25 mouse cellular contexts compared by ENCODE assay signal in the genomic region with DNA sequence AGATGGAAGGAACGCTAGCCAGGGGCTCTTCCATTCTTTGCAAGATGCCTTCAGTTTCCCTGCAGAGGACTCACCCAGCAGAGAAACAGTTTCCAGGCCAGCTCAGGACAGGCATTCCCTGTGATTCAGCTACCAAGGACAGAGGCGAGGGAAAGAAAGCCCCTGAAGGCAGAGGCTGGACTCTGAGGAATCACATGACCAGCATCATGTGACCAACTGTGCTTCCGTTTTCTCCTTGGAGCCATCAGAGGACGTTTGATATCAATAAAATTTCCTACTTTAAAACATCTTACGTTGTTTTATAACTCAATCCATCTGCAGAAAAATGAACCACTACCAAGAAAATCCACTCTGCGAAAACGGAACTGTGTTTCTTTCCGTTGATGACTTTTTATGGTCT. TPM values are rescaled to one million over a fixed set of nuclear protein-coding genes. Genes with fewer than 3 reads are reported as not detected.
A peak's percentile ranks its signal among the peaks of the same experiment; 100 is the strongest.
DNase-seq lines count a peak whose midpoint lies in the region; TF ChIP-seq lines count a peak whose summit lies in the region.
"Had no signal": no experiment of that assay in that cellular context is flagged by ENCODE, and none has a peak within 500 bp of the region (broad histone marks: within the 10 kb centered on the region; RNA-seq: fewer than 3 reads in every experiment).

No protein-coding gene starts in this region.

- no peak overlapping the region for H3K27ac ChIP-seq in MEL (ENCODE audit: control insufficient read depth, low read depth, low read length)
- H3K27ac ChIP-seq: embryonic facial prominence, embryonic 13.5 days; forebrain, embryonic 13.5 days; heart, embryonic 15.5 days; hindbrain, embryonic 14.5 days; hindbrain, postnatal 0 days had no signal

- H3K79me2 ChIP-seq in C2C12 (ENCODE audit: control insufficient read depth, insufficient read depth) (no peaks in the 10 kb centered on the region), MEL (ENCODE audit: control insufficient read depth, insufficient read depth, low read length, poor library complexity) (no peaks in the 10 kb centered on the region)

- TF ChIP-seq CTCF in C2C12 (IDR thresholded peaks at IDR 0.05; ENCODE audit: control insufficient read depth, insufficient read depth, insufficient read length) (no peak), MEL (IDR thresholded peaks at IDR 0.05 in 2 of 3, conservative IDR thresholded peaks at IDR 0.05 in 1 of 3; ENCODE audit: control insufficient read depth in 1 of 3, insufficient read depth in 1 of 3, low read depth in 2 of 3, low read length in 3 of 3, poor library complexity in 1 of 3, severe bottlenecking in 1 of 3) (no peak)

- H3K27me3 ChIP-seq in C2C12 (ENCODE audit: control insufficient read depth, insufficient read depth, insufficient read length) (no peaks in the 10 kb centered on the region), MEL (ENCODE audit: control insufficient read depth in 1 of 2, insufficient read depth in 2 of 2, low read length in 2 of 2) (no peaks in the 10 kb centered on the region)
- H3K27me3 ChIP-seq: embryonic facial prominence, embryonic 13.5 days; forebrain, embryonic 13.5 days; heart, embryonic 12.5 days; heart, embryonic 15.5 days had no signal

- TF ChIP-seq EP300 in MEL (IDR thresholded peaks at IDR 0.05; ENCODE audit: low read depth in 1 of 2, low read length in 2 of 2), result no peak

- H3K4me3 ChIP-seq in C2C12 (ENCODE audit: insufficient read depth, poor library complexity, severe bottlenecking), result no peak overlapping the region
- no peak overlapping the region for H3K4me3 ChIP-seq in MEL (ENCODE audit: control insufficient read depth in 1 of 2, insufficient read depth in 1 of 2, low read depth in 2 of 2, low read length in 2 of 2)
- H3K4me3 ChIP-seq: embryonic facial prominence, embryonic 13.5 days; erythroblast, embryonic 14.5 days; forebrain, embryonic 13.5 days; heart, embryonic 12.5 days; heart, embryonic 15.5 days had no signal

- H3ac ChIP-seq in C2C12 (ENCODE audit: control insufficient read depth, insufficient read length, low read depth), result no peak overlapping the region

- DNase-seq in 3T3-L1 (ENCODE audit: low read depth, low spot score) (peak; percentile 7), MEL (ENCODE audit: low read depth, low spot score) (no peak), ZHBTc4 (ENCODE audit: low read depth, low spot score) (peak; percentile 26)
- DNase-seq in thymus, postnatal 25 days, result no peak
- no peak for DNase-seq in layer of hippocampus, postnatal 36 days
- DNase-seq in testis, postnatal 10 days (ENCODE audit: low spot score), result no peak
- DNase-seq: adrenal gland, postnatal 10 days; adrenal gland, postnatal 36 days; cerebellum, adult 18-20 months; cerebellum, adult 9-10 months; cerebellum, postnatal 14 days; gastrocnemius, postnatal 14 days; heart, adult 18-20 months; heart, postnatal 10 days; heart, postnatal 4 days; kidney, adult 18-20 months had no signal

- TF ChIP-seq POLR2A in MEL (IDR thresholded peaks at IDR 0.05; ENCODE audit: control insufficient read depth in 1 of 2, insufficient read depth in 1 of 2, low read depth in 1 of 2, low read length in 2 of 2, poor library complexity in 1 of 2), result no peak

- no peak for TF ChIP-seq RAD21 in MEL (IDR thresholded peaks at IDR 0.05; ENCODE audit: low read depth, low read length)

- H3K36me3 ChIP-seq in C2C12 (ENCODE audit: control insufficient read depth, insufficient read depth), result no peaks in the 10 kb centered on the region
- H3K36me3 ChIP-seq in MEL (ENCODE audit: control insufficient read depth in 1 of 2, insufficient read depth in 2 of 2, low read length in 2 of 2), result no peaks in the 10 kb centered on the region
- H3K36me3 ChIP-seq: embryonic facial prominence, embryonic 13.5 days; heart, embryonic 12.5 days; heart, embryonic 15.5 days had no signal

- no peaks in the 10 kb centered on the region for H3K9me3 ChIP-seq in MEL (replicated peaks; ENCODE audit: insufficient read depth, low read length)
- H3K9me3 ChIP-seq: embryonic facial prominence, embryonic 13.5 days; forebrain, embryonic 13.5 days; heart, embryonic 12.5 days; heart, embryonic 15.5 days had no signal

- no peaks in the 10 kb centered on the region for H3K79me3 ChIP-seq in C2C12 (ENCODE audit: low read depth)

- no peak overlapping the region for H3K9ac ChIP-seq in MEL (ENCODE audit: control insufficient read depth, low read depth, low read length, poor library complexity, severe bottlenecking)
- H3K9ac ChIP-seq: embryonic facial prominence, embryonic 13.5 days; forebrain, embryonic 13.5 days; heart, embryonic 12.5 days; heart, embryonic 15.5 days; hindbrain, embryonic 14.5 days had no signal

- H3K4me1 ChIP-seq in MEL (ENCODE audit: control insufficient read depth in 1 of 2, insufficient read depth in 2 of 2, low read length in 2 of 2), result no peaks in the 10 kb centered on the region
- H3K4me1 ChIP-seq: embryonic facial prominence, embryonic 13.5 days; forebrain, embryonic 13.5 days; heart, embryonic 12.5 days; heart, embryonic 15.5 days had no signal

TF ChIP-seq in C2C12, 6 proteins besides CTCF, POLR2A, EP300 and RAD21:
- no peak for TF ChIP-seq MYOD1 (IDR thresholded peaks at IDR 0.05; ENCODE audit: control insufficient read depth, insufficient read length, low read depth)
- TF ChIP-seq USF1 (IDR thresholded peaks at IDR 0.05; ENCODE audit: low read depth), result peak; percentile 84

TF ChIP-seq in MEL, 35 proteins besides CTCF, POLR2A, EP300 and RAD21:
- TF ChIP-seq USF1 (IDR thresholded peaks at IDR 0.05; ENCODE audit: low read depth, low read length) (peak; percentile 59; the same call in 1 of the 2 replicates), NELFE (IDR thresholded peaks at IDR 0.05; ENCODE audit: low read depth, low read length) (no peak), HCFC1 (IDR thresholded peaks at IDR 0.05; ENCODE audit: low read depth, low read length) (no peak), MYB (IDR thresholded peaks at IDR 0.05; ENCODE audit: low read depth, low read length) (no peak), CHD2 (IDR thresholded peaks at IDR 0.05; ENCODE audit: low read length) (no peak), MAX (IDR thresholded peaks at IDR 0.05; ENCODE audit: low read length) (no peak), ZMIZ1 (IDR thresholded peaks at IDR 0.05; ENCODE audit: low read depth, low read length) (no peak), SMC3 (IDR thresholded peaks at IDR 0.05; ENCODE audit: low read depth, low read length) (no peak), ZKSCAN1 (IDR thresholded peaks at IDR 0.05; ENCODE audit: low read depth, low read length) (no peak), KAT2A (conservative IDR thresholded peaks at IDR 0.05; ENCODE audit: low read depth, low read length) (no peak), GABPA (IDR thresholded peaks at IDR 0.05; ENCODE audit: low read depth, low read length) (no peak), MYC (IDR thresholded peaks at IDR 0.05; ENCODE audit: low read depth, low read length) (no peak), USF2 (IDR thresholded peaks at IDR 0.05; ENCODE audit: borderline replicate concordance in 1 of 2, insufficient read depth in 1 of 2, low read depth in 1 of 2, low read length in 2 of 2) (0 out of 4 replicates have a peak, but pooled peaks of 1 of the 2 experiments have one; percentile 35), MEF2A (IDR thresholded peaks at IDR 0.05; ENCODE audit: extremely low read depth, insufficient replicate concordance, low read depth, low read length, poor library complexity, severe bottlenecking) (no peak)

RNA-seq across cellular contexts. Expression of a gene that starts 41.2 kb away (rescaled TPM):
- 34.7 TPM for polyA plus RNA-seq in C2C12 (2012; fragmentation: generic; extraction: Trizol)
- 2.4 and 2.7 TPM in 2 replicates for total RNA-seq in MEL (2012; rRNA removed)
- 1 to 10 TPM in 1 of 2 experiments, not detected in 1; 9.6 TPM for polyA plus RNA-seq in MEL (2012; ENCODE audit: insufficient read depth in 1 of 2, insufficient read length in 2 of 2, low read depth in 1 of 2, low replicate concordance in 2 of 2, missing spikeins in 1 of 2)
- total RNA-seq in layer of hippocampus, postnatal 36 days (2021), result under 1 TPM; 0.75 to 0.81 TPM
- polyA plus RNA-seq: inflammation-experienced regulatory T-cells, adult 6 months had no signal

Comparison
In these comparisons a context has a peak if more than half of its experiments do, and no peak if none do; other contexts are left out.
1. DNase-seq: peak in 3T3-L1 (single experiment) and ZHBTc4 (single experiment); none in MEL (single experiment), thymus, postnatal 25 days (single experiment), layer of hippocampus, postnatal 36 days (0 of 2) and testis, postnatal 10 days (single experiment).